Mouse (Mus musculus) kidney, adult 2 months (tissue): Measurements from ENCODE around the gene Tmem167b.

Source experiments
- CTCF ChIP-seq: fragments of 200-500 bp; conservative IDR thresholded peaks from 2 replicates; pipeline ENCODE4 v1.5.1; 2011; ENCODE audit warnings: low read depth, mild to moderate bottlenecking, control low read depth, low read length, moderate library complexity, mixed read lengths; ENCODE audit not compliant: insufficient read depth, insufficient read length
- POLR2A ChIP-seq: fragments of 200-500 bp; IDR thresholded peaks from one replicate; pipeline ENCODE4 v1.6.1; 2011; ENCODE audit warnings: low read depth, low read length, control low read depth

- TF ChIP-seq POLR2A (peak; percentile 49), CTCF (no peak)
These were observed 28.7 kb upstream of the Tmem167b start, which contains the start of gene Wdr47 for GRCm38 (mm10) chr3:108590786-108591529.
